Mouse (Mus musculus) midbrain, embryonic 15.5 days (tissue): ENCODE data around the gene Clhc1. TPM values are rescaled to one million over a fixed set of nuclear protein-coding genes. Genes with fewer than 3 reads are reported as not detected.

Experiments used
- ATAC-seq: fragments of 200-750 bp; cut with Nextera tagmentation; replicated peaks from 2 replicates; pipeline ENCODE4 v1.8.0; 2017; ENCODE audit warnings: moderate TSS enrichment
- H3K27ac ChIP-seq: fragments of 300-500 bp; sonication (generic); 2 replicates; pipeline ENCODE4 v1.5.1; 2015; ENCODE audit warnings: mild to moderate bottlenecking, inconsistent platforms
- H3K27me3 ChIP-seq: fragments of 300-500 bp; sonication (generic); replicated peaks from 2 replicates; pipeline ENCODE4 v1.6.1; 2015; ENCODE audit warnings: inconsistent platforms
- H3K36me3 ChIP-seq: fragments of 300-500 bp; sonication (generic); replicated peaks from 2 replicates; pipeline ENCODE4 v1.6.1; 2015; ENCODE audit warnings: inconsistent platforms
- H3K4me1 ChIP-seq: fragments of 300-500 bp; sonication (generic); 2 replicates; pipeline ENCODE4 v1.6.1; 2015; ENCODE audit warnings: inconsistent platforms
- H3K4me2 ChIP-seq: fragments of 300-500 bp; sonication (generic); 2 replicates; pipeline ENCODE4 v1.6.1; 2015; ENCODE audit warnings: inconsistent platforms, mild to moderate bottlenecking, moderate library complexity
- H3K4me3 ChIP-seq: fragments of 300-500 bp; sonication (generic); 2 replicates; pipeline ENCODE4 v1.5.1; 2015; ENCODE audit warnings: mild to moderate bottlenecking, inconsistent platforms
- H3K9ac ChIP-seq: fragments of 300-500 bp; sonication (generic); 2 replicates; pipeline ENCODE4 v1.6.1; 2015; ENCODE audit warnings: mild to moderate bottlenecking, inconsistent platforms
- H3K9me3 ChIP-seq: fragments of 300-500 bp; sonication (generic); 2 replicates; pipeline ENCODE4 v1.6.1; 2016; ENCODE audit warnings: inconsistent platforms
- WGBS: fragments of 180-500 bp; shearing (Covaris S2); methylation state at CpG from one replicate; pipeline ENCODE4 v1.1.7; 2015; ENCODE audit warnings: mixed read lengths; 5-methylcytosine and 5-hydroxymethylcytosine counted together
- polyA plus RNA-seq: library from polyadenylated mRNA; unstranded; fragments of >200 nt; fragmentation: Nextera tagmentation; extraction: Ambion mirVana; gene quantifications from 2 replicates; pipeline ENCODE4 v1.2.1, GENCODE M21; 2015

Clhc1 gene
- polyA plus RNA-seq, 1 experiment from 2014 or later: 0.19 TPM

DNA sequence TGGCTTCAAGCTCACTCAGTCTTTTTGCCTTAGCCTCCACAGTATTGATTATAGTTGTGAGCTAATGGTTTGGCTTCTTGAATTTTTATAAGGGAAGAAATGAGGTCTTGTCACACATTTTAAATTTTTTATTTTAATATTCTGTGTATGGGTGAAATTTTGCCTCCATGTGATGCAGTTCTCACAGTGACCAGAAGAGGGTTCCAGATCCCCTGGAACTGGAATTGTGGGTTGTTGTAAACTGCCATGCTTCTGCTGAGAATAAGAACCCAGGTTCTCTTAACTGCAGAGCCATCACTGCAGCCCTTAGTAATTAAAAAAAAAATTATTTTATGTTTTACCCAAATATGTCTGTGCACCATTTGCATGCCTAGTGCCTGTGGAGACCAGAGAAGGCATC is 31.9 kb downstream of the Clhc1 start:
- no peaks in the 10 kb centered on the region for H3K9me3 ChIP-seq
- H3K4me3 ChIP-seq: no peak overlapping the region
- no peaks in the 10 kb centered on the region for H3K36me3 ChIP-seq
- H3K9ac ChIP-seq: no peak overlapping the region
- no peak overlapping the region for H3K27ac ChIP-seq
- H3K27me3 ChIP-seq: no peaks in the 10 kb centered on the region
- ATAC-seq: no peak
- no peak overlapping the region for H3K4me2 ChIP-seq
- no peaks in the 10 kb centered on the region for H3K4me1 ChIP-seq

DNA sequence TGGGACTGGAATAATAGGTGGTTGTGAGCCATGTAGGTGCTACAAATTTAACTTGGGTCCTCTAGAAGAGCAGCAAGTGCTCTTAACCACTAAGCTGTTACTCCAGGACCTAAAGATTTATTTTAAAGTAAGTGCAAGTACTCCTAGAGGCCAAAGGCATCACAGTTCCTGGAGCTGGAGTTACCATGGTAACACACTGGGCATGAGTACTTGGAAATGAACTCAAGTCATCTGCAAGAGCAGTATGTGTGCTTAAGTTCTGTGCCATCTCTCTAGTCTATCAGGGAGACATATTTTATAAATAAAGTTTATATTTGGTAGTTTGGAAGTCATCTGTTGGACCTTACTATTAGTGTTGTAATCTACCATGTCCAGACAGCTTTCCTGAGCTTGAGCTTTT is 47.5 kb downstream of the Clhc1 start:
- no peak for ATAC-seq

DNA sequence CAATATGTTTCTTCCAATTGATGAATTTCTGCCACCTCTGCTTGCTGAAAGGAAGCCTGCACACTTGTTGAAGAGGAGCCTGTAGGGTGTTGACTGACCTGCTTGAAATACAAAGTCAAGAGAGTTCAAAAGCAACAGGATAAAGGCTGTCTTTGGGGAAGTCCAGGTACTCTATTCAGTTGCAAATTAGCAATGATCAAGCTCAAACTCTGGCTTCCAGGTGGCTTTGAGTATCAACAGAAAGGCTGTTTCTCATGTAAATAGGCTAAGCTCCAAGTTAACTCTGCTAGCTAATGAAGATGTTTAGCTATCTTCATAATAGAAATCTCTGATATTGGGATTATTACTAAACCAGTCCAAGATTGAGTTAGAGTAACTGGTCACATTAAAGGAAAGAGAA is 49.4 kb downstream of the Clhc1 start:
- H3K27me3 ChIP-seq: no peaks in the 10 kb centered on the region
- H3K4me3 ChIP-seq: no peak overlapping the region
- H3K9ac ChIP-seq: no peak overlapping the region
- no peak for ATAC-seq
- no peaks in the 10 kb centered on the region for H3K4me1 ChIP-seq
- no peaks in the 10 kb centered on the region for H3K36me3 ChIP-seq
- no peak overlapping the region for H3K4me2 ChIP-seq
- H3K9me3 ChIP-seq: no peaks in the 10 kb centered on the region
- no peak overlapping the region for H3K27ac ChIP-seq

More for the DNA sequence above, 47.5 kb downstream of the Clhc1 start:
- H3K9me3 ChIP-seq: no peaks in the 10 kb centered on the region
- H3K4me3 ChIP-seq: no peak overlapping the region
- H3K9ac ChIP-seq: no peak overlapping the region
- H3K27me3 ChIP-seq: no peaks in the 10 kb centered on the region
- H3K36me3 ChIP-seq: no peaks in the 10 kb centered on the region
- no peak overlapping the region for H3K4me2 ChIP-seq
- no peak overlapping the region for H3K27ac ChIP-seq
- H3K4me1 ChIP-seq: no peaks in the 10 kb centered on the region

DNA sequence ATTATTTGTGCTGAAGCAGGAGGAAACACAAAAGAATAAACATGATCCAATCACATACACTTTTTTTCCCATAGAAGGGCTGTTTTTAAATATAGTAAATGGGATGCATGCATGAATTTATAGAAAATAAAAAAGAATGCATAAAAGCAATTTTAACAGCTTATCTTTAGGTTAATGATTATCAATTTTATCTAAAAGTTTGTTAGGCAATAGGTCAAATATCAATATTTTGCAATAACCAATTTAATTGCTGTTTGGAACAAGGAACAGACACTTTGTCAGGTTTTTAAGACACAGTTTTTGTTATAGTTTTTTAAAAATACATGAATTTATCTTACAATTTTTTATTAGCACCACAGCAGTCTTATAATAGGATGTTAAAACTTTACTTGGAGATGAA is 51.2 kb downstream of the Clhc1 start:
- H3K27ac ChIP-seq: no peak overlapping the region
- no peak overlapping the region for H3K4me3 ChIP-seq
- H3K9me3 ChIP-seq: no peaks in the 10 kb centered on the region
- H3K27me3 ChIP-seq: no peaks in the 10 kb centered on the region
- H3K36me3 ChIP-seq: no peaks in the 10 kb centered on the region
- ATAC-seq: no peak
- no peaks in the 10 kb centered on the region for H3K4me1 ChIP-seq
- H3K4me2 ChIP-seq: no peak overlapping the region
- H3K9ac ChIP-seq: no peak overlapping the region

DNA sequence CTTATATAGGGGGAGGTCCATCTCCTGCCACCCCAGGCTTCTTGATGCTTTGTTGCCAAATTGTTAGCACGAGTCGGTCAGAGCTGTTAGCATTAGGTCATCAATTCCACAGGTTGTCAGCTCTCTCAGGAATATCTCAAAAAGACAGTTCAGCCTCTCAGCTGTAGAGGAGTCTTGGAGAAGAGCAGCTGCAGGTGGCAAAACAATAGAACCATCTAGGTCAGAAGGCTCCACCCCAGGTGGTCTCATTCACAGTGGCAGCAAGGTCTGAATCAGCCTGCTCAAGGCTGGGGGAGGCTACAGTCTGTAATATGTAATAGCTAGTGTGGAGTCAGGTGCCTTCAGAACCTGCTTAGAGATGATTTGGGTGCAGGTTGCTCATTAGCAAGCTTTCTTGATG is 55.8 kb downstream of the Clhc1 start:
- no peak overlapping the region for H3K4me3 ChIP-seq
- no peak overlapping the region for H3K27ac ChIP-seq
- no peak for ATAC-seq
- no peaks in the 10 kb centered on the region for H3K4me1 ChIP-seq
- H3K36me3 ChIP-seq: no peaks in the 10 kb centered on the region
- no peaks in the 10 kb centered on the region for H3K9me3 ChIP-seq
- H3K9ac ChIP-seq: no peak overlapping the region
- no peaks in the 10 kb centered on the region for H3K27me3 ChIP-seq
- H3K4me2 ChIP-seq: no peak overlapping the region
- WGBS: 46% methylated on average over 2 of the region's 2 CpGs

DNA sequence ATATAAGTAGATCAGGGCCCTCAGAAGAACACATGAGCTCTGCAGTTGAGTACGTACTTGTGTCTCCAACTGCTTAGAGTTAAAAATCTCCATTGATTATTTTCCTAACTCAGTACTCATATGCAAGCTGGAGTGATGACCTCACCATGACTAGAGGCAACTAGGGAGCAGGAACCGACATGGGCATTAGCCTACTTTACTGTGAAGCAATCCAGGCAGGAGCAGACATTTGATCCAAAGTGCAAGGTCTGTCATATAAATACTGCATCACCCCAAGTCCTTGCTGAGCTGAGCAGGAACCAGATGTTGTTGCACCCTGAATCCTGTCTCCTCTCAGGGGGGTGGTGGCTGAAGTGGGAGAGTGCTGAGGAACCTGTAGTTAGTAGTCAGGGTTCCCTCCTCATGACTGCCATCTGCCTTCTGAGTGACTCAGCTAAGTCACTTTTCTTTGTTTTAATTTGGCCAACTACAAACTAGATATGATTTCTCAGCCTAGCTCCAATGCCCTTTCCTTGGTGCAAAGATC is 59.8 kb downstream of the Clhc1 start:
- no peaks in the 10 kb centered on the region for H3K36me3 ChIP-seq
- H3K27me3 ChIP-seq: no peaks in the 10 kb centered on the region
- no peaks in the 10 kb centered on the region for H3K4me1 ChIP-seq
- no peak overlapping the region for H3K4me2 ChIP-seq
- WGBS: 97% methylated on average over 2 of the region's 2 CpGs
- no peaks in the 10 kb centered on the region for H3K9me3 ChIP-seq
- ATAC-seq: no peak
- H3K4me3 ChIP-seq: no peak overlapping the region
- no peak overlapping the region for H3K27ac ChIP-seq
- H3K9ac ChIP-seq: no peak overlapping the region

DNA sequence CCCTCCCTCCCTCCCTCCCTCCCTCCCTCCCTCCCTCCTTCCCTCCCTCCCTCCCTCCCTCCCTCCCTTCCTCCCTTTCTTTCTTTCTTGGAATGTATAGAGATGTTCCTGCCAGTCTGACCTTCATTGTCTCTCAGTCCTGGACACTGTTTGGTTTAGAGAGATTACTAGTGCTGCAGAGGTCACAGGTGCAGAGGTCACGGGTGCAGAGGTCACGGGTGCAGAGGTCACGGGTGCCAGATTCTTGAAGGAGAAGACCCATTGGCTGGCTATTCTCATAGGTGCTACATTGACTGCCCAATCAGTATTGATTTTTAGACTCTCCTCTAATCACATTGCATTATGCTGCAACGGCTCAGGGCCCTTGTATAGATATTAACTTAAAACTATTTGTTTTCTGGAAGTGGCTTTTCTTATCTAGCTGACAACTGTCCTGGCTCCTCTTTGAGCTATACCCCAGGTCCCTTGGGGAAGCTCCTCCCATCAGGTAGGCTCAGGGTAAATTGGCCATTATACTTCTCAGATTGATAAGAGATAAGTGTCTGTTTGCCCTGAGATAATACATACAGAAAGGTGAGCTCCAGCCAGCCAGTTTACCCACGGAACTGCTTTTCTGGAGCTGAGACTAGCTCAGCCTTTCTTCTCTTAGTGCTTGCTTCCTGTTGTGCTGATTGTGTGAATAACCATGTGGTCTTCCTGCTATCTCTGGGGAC is 62.2 kb downstream of the Clhc1 start:
- Histone ChIP-seq H3K27ac (no peak overlapping the region), H3K27me3 (no peaks in the 10 kb centered on the region), H3K9me3 (no peaks in the 10 kb centered on the region), H3K4me2 (no peak overlapping the region), H3K36me3 (no peaks in the 10 kb centered on the region), H3K4me3 (no peak overlapping the region), H3K9ac (no peak overlapping the region), H3K4me1 (no peaks in the 10 kb centered on the region)
- no peak for ATAC-seq
- 74% methylated on average over 5 of the region's 5 CpGs for WGBS

DNA sequence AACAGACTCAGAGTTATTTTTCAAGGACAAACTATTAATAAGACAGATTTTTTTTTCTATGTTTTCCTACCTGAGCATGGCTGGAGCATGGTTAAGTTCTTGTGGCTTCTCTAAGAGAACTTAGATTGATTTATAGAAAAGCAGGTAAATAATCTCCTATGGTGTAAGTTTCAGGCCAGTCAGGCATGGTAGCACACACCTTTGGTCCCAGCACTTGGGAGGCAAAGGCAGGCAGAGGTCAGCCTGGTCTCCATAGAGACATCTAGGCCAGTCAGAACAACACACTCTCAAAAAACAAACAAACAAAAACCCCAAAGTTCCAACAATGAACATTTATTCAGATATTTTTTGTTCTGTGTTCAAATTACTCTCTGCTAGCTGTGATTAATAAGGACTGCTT is 64.3 kb downstream of the Clhc1 start:
- no peaks in the 10 kb centered on the region for H3K27me3 ChIP-seq
- H3K9ac ChIP-seq: no peak overlapping the region
- no peaks in the 10 kb centered on the region for H3K4me1 ChIP-seq
- no peak for ATAC-seq
- no peak overlapping the region for H3K27ac ChIP-seq
- no peaks in the 10 kb centered on the region for H3K36me3 ChIP-seq
- H3K4me2 ChIP-seq: no peak overlapping the region
- no peaks in the 10 kb centered on the region for H3K9me3 ChIP-seq
- no peak overlapping the region for H3K4me3 ChIP-seq

DNA sequence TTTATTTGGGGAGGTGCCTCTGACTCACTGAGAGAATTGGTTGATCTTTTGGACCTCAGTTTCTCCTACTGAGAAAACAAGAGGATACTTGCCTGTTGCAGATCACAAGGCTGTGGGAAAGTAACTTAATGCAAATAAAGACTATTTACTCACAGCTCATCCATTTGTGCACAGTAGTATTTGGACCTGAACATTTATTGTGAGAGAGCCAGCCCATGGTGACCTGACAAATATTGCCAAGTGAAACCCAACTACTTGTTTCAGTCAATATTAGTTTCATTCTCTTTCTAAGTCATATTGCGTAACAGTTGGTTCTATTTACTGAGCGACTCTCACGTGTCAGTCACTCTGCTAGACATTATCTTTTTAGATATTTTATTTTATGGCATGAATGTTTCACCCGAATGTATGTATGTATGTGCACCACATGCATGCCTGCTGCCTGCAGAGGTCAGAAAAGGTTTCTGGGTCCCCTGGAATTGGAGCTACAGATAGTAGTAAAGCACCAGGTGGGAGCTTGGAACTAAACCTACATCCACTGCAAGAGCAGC is 65.5 kb downstream of the Clhc1 start:
- no peaks in the 10 kb centered on the region for H3K27me3 ChIP-seq
- ATAC-seq: no peak

DNA sequence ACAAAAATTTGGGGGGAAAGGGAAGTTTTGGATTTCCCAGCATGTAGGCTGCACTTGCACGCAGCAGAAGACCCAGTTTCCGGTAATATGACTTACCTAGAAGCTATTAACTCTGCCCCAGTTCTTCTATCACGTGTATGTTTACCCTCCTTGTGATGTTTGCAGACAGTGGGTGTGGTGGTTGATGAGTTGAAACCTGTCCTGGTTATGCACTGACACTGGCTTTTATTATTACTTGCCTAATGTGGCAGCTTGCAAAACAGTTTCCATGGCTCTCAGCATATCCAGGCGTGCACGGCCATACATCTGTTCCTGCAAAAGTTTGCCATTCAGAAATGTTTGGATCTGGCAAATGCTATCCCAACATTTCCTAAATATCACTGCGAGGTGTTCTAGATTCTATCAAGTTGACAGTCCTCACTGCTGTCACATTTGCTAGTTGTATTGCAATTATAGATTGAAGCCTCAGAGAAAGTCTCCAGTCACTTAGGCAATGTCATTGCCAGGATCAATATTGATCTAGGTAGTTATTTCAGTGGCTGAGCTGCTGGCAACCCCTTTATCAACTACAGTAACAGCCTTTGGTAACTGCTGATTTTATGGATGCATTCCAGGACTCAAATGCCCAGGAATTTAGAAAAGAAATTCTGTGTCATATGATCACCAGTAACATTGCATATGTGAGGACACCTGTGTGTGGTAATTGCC is 66.6 kb downstream of the Clhc1 start:
- Histone ChIP-seq H3K4me1 (no peaks in the 10 kb centered on the region), H3K9ac (no peak overlapping the region), H3K4me2 (no peak overlapping the region), H3K36me3 (no peaks in the 10 kb centered on the region), H3K27ac (no peak overlapping the region), H3K9me3 (no peaks in the 10 kb centered on the region), H3K4me3 (no peak overlapping the region), H3K27me3 (no peaks in the 10 kb centered on the region)
- ATAC-seq: no peak
- 90% methylated on average over 6 of the region's 6 CpGs for whole genome bisulfite sequencing

More for the DNA sequence above, 65.5 kb downstream of the Clhc1 start:
- H3K4me1 ChIP-seq: no peaks in the 10 kb centered on the region
- WGBS: 90% methylated on average over 4 of the region's 4 CpGs
- no peak overlapping the region for H3K9ac ChIP-seq
- H3K9me3 ChIP-seq: no peaks in the 10 kb centered on the region
- H3K27ac ChIP-seq: no peak overlapping the region
- no peak overlapping the region for H3K4me3 ChIP-seq
- no peak overlapping the region for H3K4me2 ChIP-seq
- H3K36me3 ChIP-seq: no peaks in the 10 kb centered on the region

DNA sequence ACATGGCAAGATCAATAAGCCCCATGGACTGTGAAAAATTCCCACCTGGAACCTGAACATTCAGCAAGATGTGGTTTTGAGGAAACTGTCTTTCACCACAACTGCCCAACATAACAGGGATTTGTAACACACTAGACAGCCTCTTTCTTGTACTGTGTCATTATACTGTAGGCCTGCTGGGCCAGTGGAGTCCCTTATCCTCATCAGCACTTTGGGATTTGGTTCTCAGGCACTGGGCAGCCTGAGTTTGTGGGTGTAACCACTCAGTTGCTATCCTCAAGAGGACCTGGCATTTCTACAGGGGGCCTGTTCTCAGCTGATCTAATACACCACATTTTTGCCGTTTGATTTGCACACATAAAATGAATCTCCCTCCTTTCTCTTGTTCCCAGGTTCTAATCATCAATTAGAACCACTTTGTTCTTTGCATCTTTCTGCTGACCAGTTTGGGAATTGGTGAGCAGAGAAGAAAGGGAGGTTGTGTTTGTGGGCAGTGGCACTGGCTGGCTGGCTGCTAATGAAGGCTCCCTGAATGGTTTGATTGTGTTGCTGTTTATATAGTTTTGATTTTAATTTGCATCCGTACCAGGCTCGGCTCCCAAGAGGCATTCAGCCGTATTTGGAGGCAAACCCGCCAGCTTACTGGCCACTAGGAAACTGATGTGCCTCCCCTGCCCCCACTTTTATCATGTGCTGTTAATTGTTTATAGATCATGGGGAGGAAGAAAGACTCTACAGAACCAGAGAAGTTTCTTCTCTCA is 74.5 kb downstream of the Clhc1 start:
- H3K9me3 ChIP-seq: no peaks in the 10 kb centered on the region
- ATAC-seq: no peak

DNA sequence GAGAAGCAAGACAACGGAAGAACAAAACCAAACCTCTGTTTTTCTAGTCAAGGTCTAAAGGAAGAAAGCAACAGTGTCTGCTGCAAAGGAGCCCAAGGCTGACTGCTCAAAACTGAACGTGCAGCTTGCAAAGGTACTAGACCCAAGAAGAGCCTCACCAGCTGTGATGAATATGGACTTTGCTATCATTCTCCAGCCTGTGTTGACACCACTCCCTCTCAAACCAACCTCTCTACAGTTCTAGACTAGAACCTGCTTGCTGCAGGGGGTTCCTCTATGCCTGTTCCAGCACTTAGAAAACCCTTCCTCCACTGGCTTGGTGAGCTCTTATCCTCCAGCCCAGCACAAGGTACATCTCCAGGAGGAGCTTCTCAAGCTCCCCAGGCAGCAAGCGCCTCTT is 75.6 kb downstream of the Clhc1 start:
- H3K36me3 ChIP-seq: no peaks in the 10 kb centered on the region
- no peaks in the 10 kb centered on the region for H3K9me3 ChIP-seq
- no peak for ATAC-seq
- H3K4me2 ChIP-seq: no peak overlapping the region
- no peaks in the 10 kb centered on the region for H3K27me3 ChIP-seq
- no peak overlapping the region for H3K27ac ChIP-seq
- H3K4me3 ChIP-seq: no peak overlapping the region
- no peaks in the 10 kb centered on the region for H3K4me1 ChIP-seq
- WGBS: 84% methylated on average over 3 of the region's 3 CpGs
- no peak overlapping the region for H3K9ac ChIP-seq

More for the DNA sequence above, 74.5 kb downstream of the Clhc1 start:
- Histone ChIP-seq H3K9ac (no peak overlapping the region), H3K36me3 (no peaks in the 10 kb centered on the region), H3K4me3 (no peak overlapping the region), H3K27me3 (no peaks in the 10 kb centered on the region), H3K4me1 (no peaks in the 10 kb centered on the region), H3K4me2 (no peak overlapping the region), H3K27ac (no peak overlapping the region)
- WGBS: 61% methylated on average over 5 of the region's 5 CpGs
